36 mouse cellular contexts compared by ENCODE assay signal in genomic region chr2:131853719-131854118, GRCm38 (mm10). TPM values are rescaled to one million over a fixed set of nuclear protein-coding genes. Genes with fewer than 3 reads are reported as not detected.
DNase-seq lines count a peak whose midpoint lies in the region; ATAC-seq and TF ChIP-seq lines count a peak whose summit lies in the region.
"Had no signal": no experiment of that assay in that cellular context is flagged by ENCODE, and none has a peak within 500 bp of the region (broad histone marks: within the 10 kb centered on the region; RNA-seq: fewer than 3 reads in every experiment).

No protein-coding gene starts in this region.

- no peak overlapping the region for H3K4me2 ChIP-seq in midbrain, embryonic 14.5 days (ENCODE audit: low read length)
- no peak overlapping the region for H3K4me2 ChIP-seq in midbrain, embryonic 15.5 days
- H3K4me2 ChIP-seq in liver, embryonic 16.5 days (ENCODE audit: low read depth, low read length) = peak overlapping the region; percentile 2; the same call in 1 of the 2 replicates
- H3K4me2 ChIP-seq: embryonic facial prominence, embryonic 15.5 days; forebrain, embryonic 13.5 days; hindbrain, embryonic 12.5 days; intestine, embryonic 15.5 days; limb, embryonic 15.5 days had no signal

- TF ChIP-seq CTCF in lung, adult 2 months (IDR thresholded peaks at IDR 0.05; ENCODE audit: insufficient read depth, low read length) = no peak

- TF ChIP-seq POLR2A in lung, adult 2 months (IDR thresholded peaks at IDR 0.05; ENCODE audit: borderline replicate concordance, extremely low read depth, low read depth, low read length) = no peak

- H3K27me3 ChIP-seq in midbrain, embryonic 14.5 days (ENCODE audit: control insufficient read depth, insufficient read depth, low read length) = no peaks in the 10 kb centered on the region
- H3K27me3 ChIP-seq in midbrain, embryonic 15.5 days (replicated peaks) = no peaks in the 10 kb centered on the region
- no peaks in the 10 kb centered on the region; the same call in 1 of the 2 replicates for H3K27me3 ChIP-seq in liver, embryonic 16.5 days (ENCODE audit: control insufficient read depth, insufficient read depth, low read depth, low read length)
- H3K27me3 ChIP-seq in forebrain, embryonic 10.5 days (ENCODE audit: poor library complexity, severe bottlenecking) = no peaks in the 10 kb centered on the region
- H3K27me3 ChIP-seq: embryonic facial prominence, embryonic 15.5 days; forebrain, embryonic 13.5 days; hindbrain, embryonic 12.5 days; intestine, embryonic 15.5 days; limb, embryonic 15.5 days had no signal

- H3K9ac ChIP-seq in midbrain, embryonic 14.5 days (replicated peaks; ENCODE audit: low read length) = no peak overlapping the region
- no peak overlapping the region for H3K9ac ChIP-seq in midbrain, embryonic 15.5 days
- no peak overlapping the region for H3K9ac ChIP-seq in liver, embryonic 16.5 days (ENCODE audit: low read depth, low read length)
- H3K9ac ChIP-seq: embryonic facial prominence, embryonic 15.5 days; forebrain, embryonic 13.5 days; hindbrain, embryonic 12.5 days; intestine, embryonic 15.5 days; limb, embryonic 15.5 days had no signal

- H3K4me3 ChIP-seq in midbrain, embryonic 14.5 days (replicated peaks; ENCODE audit: low read depth, low read length) = no peak overlapping the region
- no peak overlapping the region for H3K4me3 ChIP-seq in midbrain, embryonic 15.5 days
- no peak overlapping the region for H3K4me3 ChIP-seq in liver, embryonic 16.5 days (ENCODE audit: low read depth, low read length)
- H3K4me3 ChIP-seq in lung, adult 2 months (replicated peaks; ENCODE audit: extremely low read depth, low read depth, low read length) = no peak overlapping the region
- H3K4me3 ChIP-seq in forebrain, embryonic 10.5 days = no peak overlapping the region
- H3K4me3 ChIP-seq: embryonic facial prominence, embryonic 10.5 days; embryonic facial prominence, embryonic 15.5 days; forebrain, embryonic 13.5 days; hindbrain, embryonic 12.5 days; intestine, embryonic 15.5 days; limb, embryonic 10.5 days; limb, embryonic 15.5 days; megakaryocyte, embryonic 14.5 days had no signal

- H3K9me3 ChIP-seq in midbrain, embryonic 14.5 days (ENCODE audit: control insufficient read depth, low read length) = no peaks in the 10 kb centered on the region
- no peaks in the 10 kb centered on the region for H3K9me3 ChIP-seq in midbrain, embryonic 15.5 days
- no peaks in the 10 kb centered on the region for H3K9me3 ChIP-seq in liver, embryonic 16.5 days (replicated peaks; ENCODE audit: control insufficient read depth, low read length)
- no peaks in the 10 kb centered on the region for H3K9me3 ChIP-seq in forebrain, embryonic 10.5 days
- H3K9me3 ChIP-seq: embryonic facial prominence, embryonic 10.5 days; embryonic facial prominence, embryonic 15.5 days; forebrain, embryonic 13.5 days; hindbrain, embryonic 12.5 days; intestine, embryonic 15.5 days; limb, embryonic 10.5 days; limb, embryonic 15.5 days had no signal

- WGBS in midbrain, embryonic 14.5 days = 74% methylated on average over 4 of the region's 4 CpGs
- WGBS in midbrain, embryonic 15.5 days = 63% methylated on average over 4 of the region's 4 CpGs
- WGBS in liver, embryonic 16.5 days (ENCODE audit: insufficient replicate concordance) = 22% methylated on average over 4 of the region's 4 CpGs
- 68% methylated on average over 4 of the region's 4 CpGs for WGBS in lung, adult 2 months
- 80% methylated on average over 4 of the region's 4 CpGs for WGBS in forebrain, embryonic 10.5 days

- H3K27ac ChIP-seq in midbrain, embryonic 14.5 days (replicated peaks; ENCODE audit: low read depth, low read length) = peak overlapping the region; percentile 26; the same call in 1 of the 2 replicates
- no peak overlapping the region for H3K27ac ChIP-seq in midbrain, embryonic 15.5 days
- no peak overlapping the region for H3K27ac ChIP-seq in liver, embryonic 16.5 days (ENCODE audit: low read length)
- no peak overlapping the region for H3K27ac ChIP-seq in forebrain, embryonic 10.5 days
- H3K27ac ChIP-seq: embryonic facial prominence, embryonic 10.5 days; embryonic facial prominence, embryonic 15.5 days; forebrain, embryonic 13.5 days; hindbrain, embryonic 12.5 days; hindbrain, postnatal 0 days; intestine, embryonic 15.5 days; limb, embryonic 10.5 days; limb, embryonic 15.5 days had no signal

- no peak for ATAC-seq in midbrain, embryonic 14.5 days (ENCODE audit: low FRiP score, low TSS enrichment)
- no peak for ATAC-seq in midbrain, embryonic 15.5 days (replicated peaks)
- peak; percentile 71 for ATAC-seq in liver, embryonic 16.5 days (ENCODE audit: low read depth)
- ATAC-seq: forebrain, embryonic 13.5 days; hindbrain, postnatal 0 days; intestine, embryonic 15.5 days had no signal

- no peaks in the 10 kb centered on the region for H3K36me3 ChIP-seq in midbrain, embryonic 14.5 days (ENCODE audit: control insufficient read depth, insufficient read depth, low read length)
- no peaks in the 10 kb centered on the region for H3K36me3 ChIP-seq in midbrain, embryonic 15.5 days (replicated peaks)
- H3K36me3 ChIP-seq in liver, embryonic 16.5 days (ENCODE audit: control insufficient read depth, insufficient read depth) = no peaks in the 10 kb centered on the region
- H3K36me3 ChIP-seq in forebrain, embryonic 10.5 days (replicated peaks) = no peaks in the 10 kb centered on the region
- H3K36me3 ChIP-seq: embryonic facial prominence, embryonic 10.5 days; embryonic facial prominence, embryonic 15.5 days; hindbrain, embryonic 12.5 days; intestine, embryonic 15.5 days; limb, embryonic 10.5 days; limb, embryonic 15.5 days had no signal

- 0 out of 2 replicates have a peak, but pooled peaks cover 4% of the 10 kb centered on the region for H3K4me1 ChIP-seq in midbrain, embryonic 14.5 days (ENCODE audit: control insufficient read depth, insufficient read depth, low read length)
- 0 out of 2 replicates have a peak, but pooled peaks cover 3% of the 10 kb centered on the region for H3K4me1 ChIP-seq in midbrain, embryonic 15.5 days
- H3K4me1 ChIP-seq in liver, embryonic 16.5 days (ENCODE audit: control insufficient read depth, low read depth, low read length) = peaks cover 11% of the 10 kb centered on the region
- H3K4me1 ChIP-seq in lung, adult 2 months (ENCODE audit: control insufficient read depth, insufficient read depth, low read length) = no peaks in the 10 kb centered on the region
- H3K4me1 ChIP-seq in forebrain, embryonic 10.5 days = no peaks in the 10 kb centered on the region
- H3K4me1 ChIP-seq: embryonic facial prominence, embryonic 10.5 days; embryonic facial prominence, embryonic 15.5 days; forebrain, embryonic 13.5 days; intestine, embryonic 15.5 days; limb, embryonic 10.5 days; limb, embryonic 15.5 days had no signal

- no peak for DNase-seq in midbrain, embryonic 14.5 days
- DNase-seq in c-Kit-positive CD71-positive TER-119-positive erythroid progenitor cells, embryonic 14.5 days (ENCODE audit: low spot score) = peak; percentile 60
- no peak for DNase-seq in MN1 (ENCODE audit: low spot score)
- DNase-seq in lung, adult 2 months = no peak
- DNase-seq in forebrain, embryonic 10.5 days (ENCODE audit: extremely low spot score, low spot score) = no peak
- DNase-seq: adrenal gland, postnatal 25 days; B cell, adult 2 months; cerebellum, adult 8-10 months; cerebellum, postnatal 25 days; gastrocnemius, postnatal 10 days; heart, postnatal 14 days; kidney, adult 2 months; kidney, postnatal 36 days; layer of hippocampus, adult 9-11 months; lung, postnatal 36 days; right cerebral cortex, postnatal 14 days had no signal

RNA-seq across cellular contexts. Expression of gene Erv3, which starts 5.8 kb away (rescaled TPM):
- polyA plus RNA-seq in midbrain, embryonic 14.5 days (2014; fragmentation: Nextera tagmentation; extraction: Ambion mirVana) = not detected in 2 replicates
- polyA plus RNA-seq in midbrain, embryonic 15.5 days (2015; fragmentation: Nextera tagmentation; extraction: Ambion mirVana) = not detected in 2 replicates
- polyA plus RNA-seq in liver, embryonic 16.5 days (2015; fragmentation: Nextera tagmentation; extraction: Ambion mirVana) = not detected in 2 replicates
- polyA plus RNA-seq in lung, adult 2 months (2012; rRNA removed) = not detected in 2 replicates
- polyA plus RNA-seq in forebrain, embryonic 10.5 days (2016; fragmentation: Nextera tagmentation; extraction: Ambion mirVana) = not detected in 2 replicates
- polyA plus RNA-seq: embryonic facial prominence, embryonic 10.5 days; forebrain, embryonic 13.5 days; heart, embryonic 14.5 days; hindbrain, embryonic 12.5 days; intestine, embryonic 15.5 days; kidney, adult 2 months; kidney, embryonic 16.5 days; limb, embryonic 10.5 days; limb, embryonic 15.5 days; lung, embryonic 16.5 days; neural tube, embryonic 14.5 days; small intestine, adult 2 months; stomach, embryonic 14.5 days had no signal

RNA-seq across cellular contexts. Expression of gene Prnp, which starts 56.0 kb away (rescaled TPM):
- polyA plus RNA-seq in midbrain, embryonic 14.5 days (2014; fragmentation: Nextera tagmentation; extraction: Ambion mirVana) = 97.3 and 118 TPM in 2 replicates
- 157 and 158 TPM in 2 replicates for polyA plus RNA-seq in midbrain, embryonic 15.5 days (2015; fragmentation: Nextera tagmentation; extraction: Ambion mirVana)
- 27.7 and 29.3 TPM in 2 replicates for polyA plus RNA-seq in liver, embryonic 16.5 days (2015; fragmentation: Nextera tagmentation; extraction: Ambion mirVana)
- polyA plus RNA-seq in lung, adult 2 months (2012; rRNA removed) = 95.5 and 102 TPM in 2 replicates
- 19.6 and 23.2 TPM in 2 replicates for polyA plus RNA-seq in forebrain, embryonic 10.5 days (2016; fragmentation: Nextera tagmentation; extraction: Ambion mirVana)

RNA-seq across cellular contexts. Expression of gene Prn, which starts 56.0 kb away (rescaled TPM):
- polyA plus RNA-seq in midbrain, embryonic 14.5 days (2014; fragmentation: Nextera tagmentation; extraction: Ambion mirVana) = not detected in 2 replicates
- not detected in 2 replicates for polyA plus RNA-seq in midbrain, embryonic 15.5 days (2015; fragmentation: Nextera tagmentation; extraction: Ambion mirVana)
- not detected in 2 replicates for polyA plus RNA-seq in liver, embryonic 16.5 days (2015; fragmentation: Nextera tagmentation; extraction: Ambion mirVana)
- not detected in 2 replicates for polyA plus RNA-seq in lung, adult 2 months (2012; rRNA removed)
- not detected in 2 replicates for polyA plus RNA-seq in forebrain, embryonic 10.5 days (2016; fragmentation: Nextera tagmentation; extraction: Ambion mirVana)
- polyA plus RNA-seq: brain, embryonic 14.5 days; embryonic facial prominence, embryonic 10.5 days; embryonic facial prominence, embryonic 15.5 days; forebrain, embryonic 13.5 days; gonadal fat pad, adult 2 months; heart, embryonic 14.5 days; hindbrain, embryonic 12.5 days; kidney, adult 2 months; limb, embryonic 10.5 days; limb, embryonic 15.5 days; lung, embryonic 16.5 days; neural tube, embryonic 14.5 days; small intestine, adult 2 months; stomach, embryonic 14.5 days; urinary bladder, adult 2 months had no signal
